Mouse (Mus musculus) thymus, adult 2 months (tissue): Measurements from ENCODE around the gene Helz.

ENCODE experiments used
- CTCF ChIP-seq: fragments of 200-500 bp; IDR thresholded peaks from 2 replicates; pipeline ENCODE4 v1.5.1; 2012; ENCODE audit warnings: mild to moderate bottlenecking, control low read depth, low read length, moderate library complexity, borderline replicate concordance; ENCODE audit not compliant: control insufficient read depth, poor library complexity, insufficient read depth; ENCODE audit errors: extremely low read depth
- POLR2A ChIP-seq: fragments of 200-500 bp; IDR thresholded peaks from 2 replicates; pipeline ENCODE4 v1.6.1; 2012; ENCODE audit warnings: mild to moderate bottlenecking, low read length, control low read depth, moderate library complexity; ENCODE audit not compliant: control insufficient read depth, poor library complexity, insufficient read depth; ENCODE audit errors: extremely low read depth

GRCm38 (mm10) chr11:107693338-107693737, 145.6 kb downstream of the Helz start:
- no peak for TF ChIP-seq POLR2A
- TF ChIP-seq CTCF: no peak
